Mouse (Mus musculus) adrenal gland, adult 2 months (tissue): ENCODE data around the gene Cavin1. TPM values are rescaled to one million over a fixed set of nuclear protein-coding genes. Genes with fewer than 3 reads are reported as not detected.

ENCODE experiments used
- DNase-seq: peaks from one replicate; pipeline ENCODE4 v3.0.0; 2021
- polyA plus RNA-seq: library from polyadenylated mRNA; depleted of rRNA; stranded (reverse); fragments of >200 nt; gene quantifications from 2 replicates; pipeline ENCODE4 v1.2.3, GENCODE M21; 2012; rRNA removed
- total RNA-seq, 2 experiments: library from RNA; stranded (reverse); gene quantifications; 2 replicates each; pipeline ENCODE4 v1.2.3; 2021

Gene Cavin1
- total and polyA plus RNA-seq, 3 experiments, result 193 to 425 (median 236) TPM

DNA sequence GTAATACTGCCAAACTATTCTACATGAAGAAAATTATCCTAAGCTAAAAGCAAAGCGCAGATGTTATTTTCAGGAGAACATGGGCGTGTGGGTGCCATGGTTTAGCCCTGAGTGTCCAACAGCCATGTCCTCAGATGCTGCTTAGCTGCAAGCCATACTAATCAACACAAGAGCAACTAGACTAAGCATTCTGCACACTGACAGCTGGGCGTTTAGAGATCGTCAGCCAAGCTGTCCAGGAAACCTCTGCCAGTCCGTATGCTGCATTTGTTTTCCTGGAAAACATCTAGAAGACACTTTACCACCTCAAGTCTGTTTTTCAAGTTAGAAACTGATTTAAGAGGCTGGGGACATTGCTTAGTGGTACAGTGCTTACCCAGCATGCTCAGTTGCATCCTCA lies 56.3 kb downstream of the Cavin1 start:
- DNase-seq, result no peak

DNA sequence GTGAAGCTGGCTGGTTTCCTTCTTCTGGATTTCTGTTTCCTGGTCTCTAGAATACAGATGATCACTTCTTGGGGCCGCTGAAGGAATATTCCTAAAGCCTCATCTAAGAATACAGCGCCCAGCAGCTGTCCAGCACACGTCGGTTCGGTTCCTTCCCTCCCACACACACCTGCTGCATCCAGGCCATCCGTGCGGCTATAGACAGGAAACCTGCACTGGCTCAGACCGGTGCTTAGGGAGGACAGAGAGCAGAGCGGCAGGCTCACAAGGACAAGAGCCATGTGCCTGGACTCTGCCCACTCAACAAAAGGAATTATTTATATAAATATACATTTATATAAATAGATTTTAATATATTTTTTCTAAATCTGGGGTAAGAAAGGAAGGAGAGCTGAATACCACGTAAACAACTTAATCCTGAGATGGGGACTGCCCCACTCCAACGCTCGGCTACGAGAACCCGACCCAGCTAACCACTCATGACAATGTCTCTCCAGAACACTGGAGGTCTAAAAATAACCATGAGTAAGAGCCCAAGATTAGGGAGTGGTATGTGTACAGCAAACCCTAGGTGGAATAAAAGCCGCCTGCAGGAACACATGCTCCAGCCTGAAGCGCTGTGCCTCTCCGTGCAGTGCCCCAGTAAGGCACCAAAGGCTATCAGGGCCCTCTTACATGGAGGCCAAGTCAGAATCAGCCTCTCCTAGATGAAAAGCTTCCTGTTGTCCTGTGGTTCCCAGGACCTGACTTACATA lies 58.1 kb downstream of the Cavin1 start:
- no peak for DNase-seq

DNA sequence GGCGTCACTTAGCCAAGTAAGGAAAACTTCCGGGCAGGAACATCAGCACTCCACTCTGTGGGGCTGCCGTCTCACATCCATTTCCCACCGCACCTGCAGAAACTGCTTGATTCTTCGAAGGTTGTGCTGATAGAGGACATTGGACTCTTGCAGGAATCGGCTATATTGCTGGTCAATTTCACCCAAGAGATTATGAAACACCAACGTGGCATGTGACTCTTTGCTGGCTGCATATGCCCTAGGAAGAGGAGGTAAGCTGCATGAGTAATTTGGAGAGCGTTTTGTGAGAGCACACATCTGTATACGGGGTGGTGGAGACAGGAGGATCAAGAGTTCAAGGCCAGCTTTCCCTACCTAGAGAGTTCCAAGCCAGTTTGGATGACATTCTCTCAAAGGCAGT lies 62.1 kb downstream of the Cavin1 start:
- DNase-seq, result no peak

DNA sequence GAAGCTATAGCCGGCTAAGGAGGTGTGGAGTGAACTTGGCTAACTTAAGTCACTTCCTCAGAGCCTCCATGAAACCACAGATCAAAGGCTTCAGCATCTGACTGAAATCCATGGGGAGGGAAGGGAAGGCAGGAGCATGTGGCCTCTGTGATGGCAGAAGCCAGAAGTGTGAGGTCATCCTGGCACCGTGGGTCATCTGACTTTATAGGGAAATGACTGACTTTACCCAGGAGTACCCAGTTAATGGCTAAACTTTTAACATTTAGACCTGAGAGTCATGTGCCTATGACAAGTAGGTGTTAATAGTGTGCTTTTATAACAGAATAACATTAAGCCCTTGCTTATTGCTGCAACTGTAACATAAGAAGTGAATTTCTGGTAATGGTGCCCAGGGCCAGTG lies 62.6 kb downstream of the Cavin1 start:
- no peak for DNase-seq

DNA sequence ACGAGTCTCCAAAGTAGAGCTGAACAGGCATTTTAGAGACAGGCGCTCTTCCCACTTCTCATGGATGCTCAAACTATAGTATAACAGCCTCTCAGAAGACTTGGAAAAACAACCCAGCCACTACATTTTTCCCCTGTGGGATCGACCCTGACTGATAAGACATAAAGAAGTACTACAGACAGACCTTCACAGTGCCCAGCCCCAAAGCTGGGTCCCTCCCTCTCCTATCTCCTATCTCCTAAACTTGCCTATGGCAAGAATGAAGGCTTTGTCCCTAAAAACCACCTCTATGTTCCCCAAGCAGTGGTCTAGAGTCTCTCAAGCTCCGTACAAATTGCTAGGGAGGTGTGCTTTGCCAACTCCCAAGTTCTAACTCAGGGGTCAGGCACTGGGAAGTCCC lies 63.8 kb downstream of the Cavin1 start:
- no peak for DNase-seq

Other genes starting within 250 kb of the Cavin1 start
- 100 to 1,000 TPM; 191 to 196 TPM for gene Rab5c, start 232.7 kb downstream of the Cavin1 start, total RNA-seq
- 201 and 238 TPM in 2 replicates for gene Rab5c, start 232.7 kb downstream of the Cavin1 start, polyA plus RNA-seq
- under 1 TPM; 0.28 to 0.32 TPM for gene Kcnh4, start 210.9 kb downstream of the Cavin1 start, total RNA-seq
- 0.45 and 0.57 TPM in 2 replicates for gene Kcnh4, start 210.9 kb downstream of the Cavin1 start, polyA plus RNA-seq
- gene Hcrt, start 208.0 kb downstream of the Cavin1 start, total RNA-seq, result not detected
- gene Hcrt, start 208.0 kb downstream of the Cavin1 start, polyA plus RNA-seq, result not detected in 2 replicates
- 10 to 100 TPM; 21.6 to 26.0 TPM for gene Ghdc, start 199.9 kb downstream of the Cavin1 start, total RNA-seq
- gene Ghdc, start 199.9 kb downstream of the Cavin1 start, polyA plus RNA-seq, result 26.8 and 27.6 TPM in 2 replicates
- 10 to 100 TPM; 60.3 to 65.3 TPM for gene Stat5b, start 120.2 kb downstream of the Cavin1 start, total RNA-seq
- 43.8 and 53.8 TPM in 2 replicates for gene Stat5b, start 120.2 kb downstream of the Cavin1 start, polyA plus RNA-seq
- gene Stat5a, start 111.5 kb downstream of the Cavin1 start, total RNA-seq, result 10 to 100 TPM; 27.0 to 38.0 TPM
- gene Stat5a, start 111.5 kb downstream of the Cavin1 start, polyA plus RNA-seq, result 45.1 and 51.2 TPM in 2 replicates
- gene Stat3, start 31.3 kb downstream of the Cavin1 start, total RNA-seq, result 10 to 100 TPM; 76.6 to 79.4 TPM
- gene Stat3, start 31.3 kb downstream of the Cavin1 start, polyA plus RNA-seq, result 45.4 and 54.9 TPM in 2 replicates
- gene Atp6v0a1, start 38.6 kb upstream of the Cavin1 start, total RNA-seq, result 100 to 1,000 TPM; 116 to 159 TPM
- 77.9 and 98.0 TPM in 2 replicates for gene Atp6v0a1, start 38.6 kb upstream of the Cavin1 start, polyA plus RNA-seq
- gene Naglu, start 99.1 kb upstream of the Cavin1 start, total RNA-seq, result 10 to 100 TPM; 38.0 to 42.5 TPM
- 102 and 120 TPM in 2 replicates for gene Naglu, start 99.1 kb upstream of the Cavin1 start, polyA plus RNA-seq
- 1 to 10 TPM; 1.1 to 2.5 TPM for gene Hsd17b1, start 107.5 kb upstream of the Cavin1 start, total RNA-seq
- 2.1 and 2.3 TPM in 2 replicates for gene Hsd17b1, start 107.5 kb upstream of the Cavin1 start, polyA plus RNA-seq
- 10 to 100 TPM; 86.9 to 90.5 TPM for gene Coasy, start 111.7 kb upstream of the Cavin1 start, total RNA-seq
- 178 and 187 TPM in 2 replicates for gene Coasy, start 111.7 kb upstream of the Cavin1 start, polyA plus RNA-seq
- 10 to 100 TPM; 57.8 to 72.3 TPM for gene Mlx, start 116.4 kb upstream of the Cavin1 start, total RNA-seq
- gene Mlx, start 116.4 kb upstream of the Cavin1 start, polyA plus RNA-seq, result 36.3 and 42.4 TPM in 2 replicates
- 1 to 10 TPM; 3.6 to 5.9 TPM for gene Psmc3ip, start 124.5 kb upstream of the Cavin1 start, total RNA-seq
- gene Psmc3ip, start 124.5 kb upstream of the Cavin1 start, polyA plus RNA-seq, result 0.38 and 0.71 TPM in 2 replicates
- 10 to 100 TPM; 50.7 to 50.9 TPM for gene Retreg3, start 149.0 kb upstream of the Cavin1 start, total RNA-seq
- gene Retreg3, start 149.0 kb upstream of the Cavin1 start, polyA plus RNA-seq, result 41.7 and 46.9 TPM in 2 replicates
- gene Tubg1, start 149.1 kb upstream of the Cavin1 start, total RNA-seq, result 10 to 100 TPM; 42.9 to 43.0 TPM
- gene Tubg1, start 149.1 kb upstream of the Cavin1 start, polyA plus RNA-seq, result 15.2 and 42.7 TPM in 2 replicates
- gene Tubg2, start 185.0 kb upstream of the Cavin1 start, total RNA-seq, result 1 to 10 TPM; 6.2 to 7.5 TPM
- 5.5 and 6.0 TPM in 2 replicates for gene Tubg2, start 185.0 kb upstream of the Cavin1 start, polyA plus RNA-seq
- gene Cntnap1, start 199.6 kb upstream of the Cavin1 start, total RNA-seq, result 1 to 10 TPM; 6.8 TPM
- 9.3 and 9.4 TPM in 2 replicates for gene Cntnap1, start 199.6 kb upstream of the Cavin1 start, polyA plus RNA-seq
- gene Plekhh3, start 200.5 kb upstream of the Cavin1 start, total RNA-seq, result 10 to 100 TPM; 19.4 to 39.7 TPM
- 112 and 122 TPM in 2 replicates for gene Plekhh3, start 200.5 kb upstream of the Cavin1 start, polyA plus RNA-seq
- gene Ccr10, start 204.6 kb upstream of the Cavin1 start, total RNA-seq, result under 1 TPM; 0.26 to 0.83 TPM
- 0.84 and 1.6 TPM in 2 replicates for gene Ccr10, start 204.6 kb upstream of the Cavin1 start, polyA plus RNA-seq